25 mouse cellular contexts compared by ENCODE assay signal in genomic region chr3:90155996-90156395, GRCm38 (mm10). TPM values are rescaled to one million over a fixed set of nuclear protein-coding genes. Genes with fewer than 3 reads are reported as not detected.
DNase-seq lines count a peak whose midpoint lies in the region; ATAC-seq and TF ChIP-seq lines count a peak whose summit lies in the region.
"Had no signal": no experiment of that assay in that cellular context is flagged by ENCODE, and none has a peak within 500 bp of the region (broad histone marks: within the 10 kb centered on the region; RNA-seq: fewer than 3 reads in every experiment).

No protein-coding gene starts in this region.

- TF ChIP-seq RAD21 in MEL (IDR thresholded peaks at IDR 0.05; ENCODE audit: low read depth, low read length), result no peak

- TF ChIP-seq CTCF in MEL (IDR thresholded peaks at IDR 0.05 in 2 of 3, conservative IDR thresholded peaks at IDR 0.05 in 1 of 3; ENCODE audit: control insufficient read depth in 1 of 3, insufficient read depth in 1 of 3, low read depth in 2 of 3, low read length in 3 of 3, poor library complexity in 1 of 3, severe bottlenecking in 1 of 3), result no peak

- TF ChIP-seq POLR2A in MEL (IDR thresholded peaks at IDR 0.05; ENCODE audit: control insufficient read depth in 1 of 2, insufficient read depth in 1 of 2, low read depth in 1 of 2, low read length in 2 of 2, poor library complexity in 1 of 2), result no peak

- TF ChIP-seq EP300 in MEL (IDR thresholded peaks at IDR 0.05; ENCODE audit: low read depth in 1 of 2, low read length in 2 of 2), result peak in 1 of 2 experiments; percentile 50; a peak in 3 of 4 replicates

- peak overlapping the region; percentile 47 to 50 for H3K4me3 ChIP-seq in MEL (ENCODE audit: control insufficient read depth in 1 of 2, insufficient read depth in 1 of 2, low read depth in 2 of 2, low read length in 2 of 2)
- H3K4me3 ChIP-seq: embryonic facial prominence, embryonic 15.5 days; forebrain, embryonic 10.5 days; gastrocnemius, adult 2 months; heart, embryonic 12.5 days; hindbrain, embryonic 13.5 days; limb, embryonic 15.5 days; neural tube, embryonic 15.5 days had no signal

- no peaks in the 10 kb centered on the region for H3K27me3 ChIP-seq in MEL (ENCODE audit: control insufficient read depth in 1 of 2, insufficient read depth in 2 of 2, low read length in 2 of 2)
- H3K27me3 ChIP-seq: embryonic facial prominence, embryonic 15.5 days; heart, embryonic 12.5 days; hindbrain, embryonic 13.5 days; limb, embryonic 15.5 days; neural tube, embryonic 15.5 days had no signal

- H3K9me3 ChIP-seq in MEL (replicated peaks; ENCODE audit: insufficient read depth, low read length), result no peaks in the 10 kb centered on the region
- H3K9me3 ChIP-seq: embryonic facial prominence, embryonic 15.5 days; forebrain, embryonic 10.5 days; G1E; heart, embryonic 12.5 days; hindbrain, embryonic 13.5 days; limb, embryonic 15.5 days; neural tube, embryonic 15.5 days had no signal

- H3K36me3 ChIP-seq in MEL (ENCODE audit: control insufficient read depth in 1 of 2, insufficient read depth in 2 of 2, low read length in 2 of 2), result peaks cover 0 to 4% of the 10 kb centered on the region in 2 experiments; a peak in 1 of 4 replicates
- H3K36me3 ChIP-seq: embryonic facial prominence, embryonic 15.5 days; forebrain, embryonic 10.5 days; G1E; heart, embryonic 12.5 days; hindbrain, embryonic 13.5 days; limb, embryonic 15.5 days; neural tube, embryonic 15.5 days had no signal

- peak overlapping the region; percentile 29 for H3K9ac ChIP-seq in MEL (ENCODE audit: control insufficient read depth, low read depth, low read length, poor library complexity, severe bottlenecking)
- H3K9ac ChIP-seq: embryonic facial prominence, embryonic 15.5 days; forebrain, postnatal 0 days; heart, embryonic 12.5 days; hindbrain, embryonic 13.5 days; limb, embryonic 15.5 days; neural tube, embryonic 15.5 days had no signal

- peak; percentile 66; the same call in 1 of the 2 replicates for ATAC-seq in neutrophil, adult 5-6 weeks (ENCODE audit: extremely low read depth, insufficient number of reproducible peaks, low FRiP score, poor library complexity, severe bottlenecking)
- ATAC-seq: CD4-positive, CD25-positive, alpha-beta regulatory T cell, adult 4 months; forebrain, postnatal 0 days had no signal

- H3K4me1 ChIP-seq in MEL (ENCODE audit: control insufficient read depth in 1 of 2, insufficient read depth in 2 of 2, low read length in 2 of 2), result peaks cover 0 to 2% of the 10 kb centered on the region in 2 experiments; a peak in 2 of 4 replicates
- H3K4me1 ChIP-seq: embryonic facial prominence, embryonic 15.5 days; forebrain, embryonic 10.5 days; heart, embryonic 12.5 days; hindbrain, embryonic 13.5 days; limb, embryonic 15.5 days; neural tube, embryonic 15.5 days had no signal

- no peak overlapping the region for H3K27ac ChIP-seq in MEL (ENCODE audit: control insufficient read depth, low read depth, low read length)
- H3K27ac ChIP-seq: embryonic facial prominence, embryonic 15.5 days; forebrain, embryonic 10.5 days; gastrocnemius, adult 2 months; hindbrain, embryonic 13.5 days; limb, embryonic 15.5 days; neural tube, embryonic 15.5 days had no signal

- DNase-seq in lung, postnatal 25 days (ENCODE audit: low spot score), result peak; percentile 5
- no peak for DNase-seq in lung, postnatal 14 days
- DNase-seq in MEL (ENCODE audit: low read depth, low spot score), result peak; percentile 81
- peak; percentile 8 for DNase-seq in c-Kit-positive CD71-negative TER-119-negative erythroid progenitor cells, embryonic 14.5 days (ENCODE audit: low read depth)
- no peak for DNase-seq in ovary, postnatal 10 days (ENCODE audit: low spot score)
- no peak for DNase-seq in right cerebral cortex, postnatal 36 days (ENCODE audit: low spot score in 2 of 2)
- DNase-seq in adrenal gland, adult 8-10 months, result no peak
- DNase-seq: cerebellum, adult 9-11 months; forebrain, postnatal 0 days; gastrocnemius, adult 2 months; heart, adult 11 months; heart, postnatal 14 days; lung, postnatal 10 days; midbrain, embryonic 14.5 days; right cerebral cortex, postnatal 4 days; thymus, postnatal 4 days had no signal

- no peaks in the 10 kb centered on the region for H3K79me2 ChIP-seq in MEL (ENCODE audit: control insufficient read depth, insufficient read depth, low read length, poor library complexity)

TF ChIP-seq in MEL, 35 proteins besides CTCF, POLR2A, EP300 and RAD21:
- TF ChIP-seq MAFK (IDR thresholded peaks at IDR 0.05; ENCODE audit: borderline replicate concordance, low read depth, low read length), result no peak
- TF ChIP-seq MEF2A (IDR thresholded peaks at IDR 0.05; ENCODE audit: extremely low read depth, insufficient replicate concordance, low read depth, low read length, poor library complexity, severe bottlenecking), result no peak
- TF ChIP-seq UBTF (IDR thresholded peaks at IDR 0.05; ENCODE audit: borderline replicate concordance, insufficient read depth, low read depth, low read length), result no peak
- no peak for TF ChIP-seq KAT2A (conservative IDR thresholded peaks at IDR 0.05; ENCODE audit: low read depth, low read length)
- no peak for TF ChIP-seq ZNF384 (IDR thresholded peaks at IDR 0.05; ENCODE audit: low read depth, low read length)
- TF ChIP-seq ZMIZ1 (IDR thresholded peaks at IDR 0.05; ENCODE audit: low read depth, low read length), result no peak
- no peak for TF ChIP-seq ZKSCAN1 (IDR thresholded peaks at IDR 0.05; ENCODE audit: low read depth, low read length)
- TF ChIP-seq SIN3A (IDR thresholded peaks at IDR 0.05; ENCODE audit: low read length), result peak; percentile 60
- 0 out of 2 replicates have a peak, but pooled peaks have one; percentile 29 for TF ChIP-seq MAZ (IDR thresholded peaks at IDR 0.05; ENCODE audit: low read depth, low read length)
- TF ChIP-seq ZC3H11A (IDR thresholded peaks at IDR 0.05; ENCODE audit: low read depth, low read length), result no peak
- TF ChIP-seq NELFE (IDR thresholded peaks at IDR 0.05; ENCODE audit: low read depth, low read length), result no peak
- TF ChIP-seq MXI1 (IDR thresholded peaks at IDR 0.05; ENCODE audit: low read depth, low read length), result no peak
- no peak for TF ChIP-seq GABPA (IDR thresholded peaks at IDR 0.05; ENCODE audit: low read depth, low read length)
- no peak for TF ChIP-seq POLR2AphosphoS2 (IDR thresholded peaks at IDR 0.05; ENCODE audit: low read length)
- TF ChIP-seq NRF1 (IDR thresholded peaks at IDR 0.05; ENCODE audit: insufficient read depth, low read depth, low read length, poor library complexity, severe bottlenecking), result no peak
- no peak for TF ChIP-seq SMC3 (IDR thresholded peaks at IDR 0.05; ENCODE audit: low read depth, low read length)
- peak; percentile 23; the same call in 1 of the 2 replicates for TF ChIP-seq TAL1 (IDR thresholded peaks at IDR 0.05; ENCODE audit: low read length)
- peak; percentile 39; the same call in 1 of the 2 replicates for TF ChIP-seq ETS1 (IDR thresholded peaks at IDR 0.05; ENCODE audit: low read depth, low read length)
- TF ChIP-seq MYB (IDR thresholded peaks at IDR 0.05; ENCODE audit: low read depth, low read length), result 0 out of 2 replicates have a peak, but pooled peaks have one; percentile 16
- 0 out of 2 replicates have a peak, but pooled peaks have one; percentile 21 for TF ChIP-seq TBP (IDR thresholded peaks at IDR 0.05; ENCODE audit: low read depth, low read length)
- peak; percentile 74 for TF ChIP-seq GATA1 (IDR thresholded peaks at IDR 0.05; ENCODE audit: low read depth, low read length)
- no peak for TF ChIP-seq E2F4 (IDR thresholded peaks at IDR 0.05; ENCODE audit: borderline replicate concordance, low read depth, low read length)
- 0 out of 2 replicates have a peak, but pooled peaks have one; percentile 36 for TF ChIP-seq RCOR1 (IDR thresholded peaks at IDR 0.05; ENCODE audit: low read depth, low read length)
- TF ChIP-seq CHD1 (IDR thresholded peaks at IDR 0.05; ENCODE audit: low read depth, low read length), result no peak
- TF ChIP-seq CHD2 (IDR thresholded peaks at IDR 0.05; ENCODE audit: low read length), result no peak
- TF ChIP-seq ELF1 (IDR thresholded peaks at IDR 0.05; ENCODE audit: low read depth, low read length), result no peak
- no peak for TF ChIP-seq HCFC1 (IDR thresholded peaks at IDR 0.05; ENCODE audit: low read depth, low read length)
- no peak for TF ChIP-seq JUND (IDR thresholded peaks at IDR 0.05; ENCODE audit: low read depth, low read length)
- no peak for TF ChIP-seq USF1 (IDR thresholded peaks at IDR 0.05; ENCODE audit: low read depth, low read length)
- TF ChIP-seq USF2 (IDR thresholded peaks at IDR 0.05; ENCODE audit: borderline replicate concordance in 1 of 2, insufficient read depth in 1 of 2, low read depth in 1 of 2, low read length in 2 of 2), result no peak
- TF ChIP-seq BHLHE40 (IDR thresholded peaks at IDR 0.05; ENCODE audit: borderline replicate concordance, low read depth, low read length), result no peak
- TF ChIP-seq MYC (IDR thresholded peaks at IDR 0.05; ENCODE audit: low read depth, low read length), result no peak
- TF ChIP-seq TCF12 (IDR thresholded peaks at IDR 0.05; ENCODE audit: low read depth, low read length), result peak; percentile 30; the same call in 1 of the 2 replicates
- no peak for TF ChIP-seq POLR2AphosphoS5 (IDR thresholded peaks at IDR 0.05; ENCODE audit: borderline replicate concordance, low read depth, low read length)
- TF ChIP-seq MAX (IDR thresholded peaks at IDR 0.05; ENCODE audit: low read length), result peak; percentile 30; the same call in 1 of the 2 replicates

RNA-seq across cellular contexts. Expression of gene Nup210l, which starts 52.1 kb away (rescaled TPM):
- total RNA-seq in MEL (2012; rRNA removed), result 0.54 and 0.62 TPM in 2 replicates
- polyA plus RNA-seq in MEL (2012; ENCODE audit: insufficient read depth in 1 of 2, insufficient read length in 2 of 2, low read depth in 1 of 2, low replicate concordance in 2 of 2, missing spikeins in 1 of 2), result under 1 TPM in 1 of 2 experiments, not detected in 1; 0.65 TPM
- total RNA-seq in neutrophil, adult 5-6 weeks (2017), result 2.2 and 2.7 TPM in 2 replicates
- total RNA-seq in adrenal gland, adult 8-10 months (2022), result 1 to 10 TPM in 1 of 4 experiments, under 1 TPM in 3; 0.35 to 1.1 (median 0.54) TPM
- polyA plus RNA-seq: G1E had no signal

RNA-seq across cellular contexts. Expression of gene Rps27, which starts 57.5 kb away (rescaled TPM):
- 5,481 and 6,504 TPM in 2 replicates for total RNA-seq in MEL (2012; rRNA removed)
- polyA plus RNA-seq in MEL (2012; ENCODE audit: insufficient read depth in 1 of 2, insufficient read length in 2 of 2, low read depth in 1 of 2, low replicate concordance in 2 of 2, missing spikeins in 1 of 2), result 1,000 to 10,000 TPM in 1 of 2 experiments, not detected in 1; 2,476 TPM
- 6,147 and 6,362 TPM in 2 replicates for total RNA-seq in neutrophil, adult 5-6 weeks (2017)
- total RNA-seq in adrenal gland, adult 8-10 months (2022), result 1,000 to 10,000 TPM; 1,658 to 2,346 (median 2,053) TPM

RNA-seq across cellular contexts. Expression of gene Rab13, which starts 57.5 kb away (rescaled TPM):
- 4.3 and 5.1 TPM in 2 replicates for total RNA-seq in MEL (2012; rRNA removed)
- polyA plus RNA-seq in MEL (2012; ENCODE audit: insufficient read depth in 1 of 2, insufficient read length in 2 of 2, low read depth in 1 of 2, low replicate concordance in 2 of 2, missing spikeins in 1 of 2), result 1 to 10 TPM in 1 of 2 experiments, not detected in 1; 7.7 TPM
- total RNA-seq in neutrophil, adult 5-6 weeks (2017), result 1.4 and 2.0 TPM in 2 replicates
- 10 to 100 TPM; 28.8 to 42.4 (median 34.9) TPM for total RNA-seq in adrenal gland, adult 8-10 months (2022)

Comparison
In these comparisons a context has a peak if more than half of its experiments do, and no peak if none do; other contexts are left out.
1. DNase-seq: peak in lung, postnatal 25 days (single experiment), MEL (single experiment) and c-Kit-positive CD71-negative TER-119-negative erythroid progenitor cells, embryonic 14.5 days (single experiment); none in lung, postnatal 14 days (single experiment), ovary, postnatal 10 days (single experiment), right cerebral cortex, postnatal 36 days (0 of 2) and adrenal gland, adult 8-10 months (single experiment).